Mouse (Mus musculus) left cerebral cortex, postnatal 14 days (tissue): ENCODE results near the gene Cdr2l. TPM values are rescaled to one million over a fixed set of nuclear protein-coding genes. Genes with fewer than 3 reads are reported as not detected.

ENCODE experiments used
- DNase-seq, 2 experiments: peaks; one replicate each; pipeline ENCODE4 v3.0.0; 2021 to 2022; ENCODE audit warnings: low spot score in 2 of 2, mixed read lengths in 1 of 2
- intact Hi-C: fragments of 180-260 bp; cut with DNase I; formaldehyde crosslinking; loops from one replicate; pipeline ENCODE4 v1.15.1; 2025
- long read RNA-seq, 2 experiments: library from polyadenylated mRNA; stranded (forward); transcript quantifications; one replicate each; pipeline ENCODE4 v2.0.0; 2021
- total RNA-seq, 2 experiments: library from RNA; stranded (reverse); gene quantifications; 2 replicates each; pipeline ENCODE4 v1.2.3; 2021

Cdr2l gene
- total RNA-seq, result 10 to 100 TPM; 15.4 to 17.0 TPM
- long read RNA-seq, experiment 1, transcript Cdr2l-201 (5 exons, 3,700 nt), result major isoform, 12 of 15 reads
- long read RNA-seq, experiment 1, partial matches to known transcripts, result 2 of 15 reads
- long read RNA-seq, experiment 1, other reads (novel, unspliced or antisense), result 1 of 15 reads
- long read RNA-seq, experiment 2, transcript Cdr2l-201 (5 exons, 3,700 nt), result major isoform, 12 of 20 reads
- long read RNA-seq, experiment 2, partial matches to known transcripts, result 0 of 20 reads
- long read RNA-seq, experiment 2, other reads (novel, unspliced or antisense), result 8 of 20 reads

- intact Hi-C loops, result no loop called here
- peak; percentile 86 to 87 for DNase-seq
Observed at GRCm38 (mm10) chr11:115381743-115382539, at the start of gene Cdr2l. Cdr2l (plus strand) TSS chr11:115381916.

GRCm38 (mm10) chr11:115334531-115334930, 47.2 kb upstream of the Cdr2l start, which contains the start of gene Otop3:
Otop3 (plus strand) TSS chr11:115334731.
- intact Hi-C loops, result no loop called here
- no peak for DNase-seq

DNA sequence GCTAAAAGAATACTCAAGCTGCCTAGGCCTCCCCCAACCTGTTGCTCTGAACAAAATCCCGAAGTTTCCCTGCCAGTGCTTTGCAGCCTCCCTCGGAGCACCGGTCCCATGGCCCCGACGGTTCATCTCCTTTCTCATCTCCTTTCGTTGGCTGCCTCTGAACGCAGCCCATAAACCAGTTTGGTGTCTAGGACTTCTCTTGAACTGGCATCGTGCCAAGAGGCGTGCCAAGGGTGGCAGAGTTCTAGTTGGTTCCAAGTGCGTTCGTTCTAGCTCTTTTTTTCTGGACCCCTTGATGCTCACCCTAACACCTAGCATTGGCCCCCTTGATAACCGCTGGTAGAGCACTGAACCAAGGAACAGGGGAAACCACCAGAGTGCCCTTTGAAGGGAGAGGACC, 46.5 kb upstream of the Cdr2l start:
- intact Hi-C loops, result no loop called here
- DNase-seq, result no peak

DNA sequence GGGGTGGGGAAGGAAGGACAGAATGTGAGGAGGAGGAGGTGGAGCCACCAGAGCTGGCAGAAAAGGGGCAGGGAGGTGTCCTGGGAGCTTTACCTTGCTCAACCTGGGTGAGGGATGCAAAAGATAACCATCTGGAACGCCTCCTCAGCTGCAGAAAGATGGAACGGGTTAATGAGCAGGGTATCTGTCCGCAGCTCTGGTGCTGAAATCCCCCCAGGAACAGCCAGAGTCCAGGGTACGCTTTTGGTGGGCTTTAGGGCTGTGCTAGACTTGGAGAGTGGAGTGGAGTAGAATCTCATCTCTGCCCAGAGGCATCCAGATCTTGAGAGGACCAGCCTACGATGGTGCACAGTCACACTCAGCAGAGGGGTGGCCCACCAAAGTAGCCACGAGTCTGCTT, 45.6 kb upstream of the Cdr2l start:
- no peak for DNase-seq
- intact Hi-C loops, result no loop called here

GRCm38 (mm10) chr11:115337350-115337749, 44.4 kb upstream of the Cdr2l start:
- no peak for DNase-seq
- intact Hi-C loops, result no loop called here

- intact Hi-C loops, result no loop called here
- no peak for DNase-seq
Observed at GRCm38 (mm10) chr11:115337826-115338225, 43.9 kb upstream of the Cdr2l start.

- DNase-seq, result no peak
- intact Hi-C loops, result no loop called here
Observed at GRCm38 (mm10) chr11:115341246-115341645, 40.5 kb upstream of the Cdr2l start.

GRCm38 (mm10) chr11:115341866-115342265, 39.9 kb upstream of the Cdr2l start:
- intact Hi-C loops, result no loop called here
- DNase-seq, result no peak

- intact Hi-C loops, result no loop called here
- DNase-seq, result peak; percentile 32 to 36
Observed at GRCm38 (mm10) chr11:115344967-115345366, 36.7 kb upstream of the Cdr2l start.

DNA sequence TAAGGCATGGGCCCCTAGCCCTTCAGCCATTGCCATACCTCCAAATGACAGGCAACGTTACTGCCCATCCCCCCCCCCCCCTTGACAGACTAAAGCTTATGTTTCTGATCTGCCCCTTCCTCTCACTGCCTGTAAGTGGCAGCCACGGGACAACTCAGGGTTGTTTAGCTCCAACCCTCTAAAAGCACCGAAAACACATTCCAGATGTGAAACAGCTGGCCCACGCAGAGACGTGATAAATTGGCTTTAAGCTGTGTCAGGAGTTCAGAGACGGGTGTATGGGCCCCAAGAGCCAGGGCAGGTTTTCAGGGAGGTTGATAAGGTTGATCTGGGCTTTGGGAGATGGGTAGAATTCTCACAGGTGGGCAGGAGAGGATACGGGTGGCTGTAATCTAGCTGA, 36.2 kb upstream of the Cdr2l start:
- intact Hi-C loops, result no loop called here
- DNase-seq, result no peak

DNA sequence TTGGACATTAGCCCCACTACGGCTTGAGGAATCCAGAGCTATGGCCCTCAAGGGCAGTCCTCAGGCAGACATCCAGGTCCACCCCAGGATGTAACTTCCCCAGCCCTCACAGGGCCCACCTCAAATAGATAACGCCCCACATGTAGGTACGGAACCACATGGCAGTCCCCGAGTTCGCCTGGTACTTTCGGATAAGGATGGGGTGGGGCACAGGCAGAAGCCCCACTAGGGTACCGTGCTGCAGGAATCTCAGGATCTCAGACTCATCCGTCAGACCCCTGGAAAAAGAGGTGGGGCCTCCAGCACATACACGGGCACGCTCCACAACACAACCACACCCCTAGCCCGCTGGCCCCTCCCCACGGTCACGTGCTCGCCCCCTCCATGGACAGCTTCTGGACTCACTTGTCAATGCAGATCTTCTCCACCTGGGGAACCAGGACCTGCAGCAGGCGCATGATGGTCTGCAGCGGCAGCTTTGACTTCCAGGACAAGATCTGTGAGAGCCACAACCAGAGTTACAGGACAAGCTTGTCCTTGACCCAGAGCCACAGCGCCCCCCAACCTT, 33.0 kb upstream of the Cdr2l start:
- DNase-seq, result no peak
- intact Hi-C loops, result no loop called here

DNA sequence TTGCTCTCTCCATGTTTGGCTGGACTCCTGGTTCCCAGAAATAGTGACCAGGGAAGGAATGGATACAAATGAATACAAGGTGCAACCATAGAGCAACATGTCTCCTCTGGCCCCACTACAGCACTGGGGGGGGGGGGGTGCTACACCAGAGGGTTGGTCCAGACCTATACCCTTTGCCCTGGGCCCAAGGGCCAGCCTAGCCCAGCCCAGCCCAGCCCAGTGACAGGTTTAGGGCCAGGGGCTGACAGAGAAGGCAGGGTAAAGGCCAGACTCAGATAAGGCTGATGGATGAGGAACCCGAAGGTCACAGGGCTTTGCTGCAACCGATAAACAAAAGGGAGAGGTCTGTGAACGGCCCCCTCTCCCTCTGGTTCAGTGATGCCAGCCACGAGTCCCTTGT, 31.7 kb upstream of the Cdr2l start:
- DNase-seq, result no peak
- intact Hi-C loops, result loop anchor here (5.0 kb wide), 1 partner anchor 148 kb away; no protein-coding TSS in a partner anchor

- intact Hi-C loops, result loop anchor here (5.0 kb wide), 1 partner anchor 151 kb away; no protein-coding TSS in a partner anchor
- no peak for DNase-seq
Observed at GRCm38 (mm10) chr11:115353375-115353774, 28.3 kb upstream of the Cdr2l start.

DNA sequence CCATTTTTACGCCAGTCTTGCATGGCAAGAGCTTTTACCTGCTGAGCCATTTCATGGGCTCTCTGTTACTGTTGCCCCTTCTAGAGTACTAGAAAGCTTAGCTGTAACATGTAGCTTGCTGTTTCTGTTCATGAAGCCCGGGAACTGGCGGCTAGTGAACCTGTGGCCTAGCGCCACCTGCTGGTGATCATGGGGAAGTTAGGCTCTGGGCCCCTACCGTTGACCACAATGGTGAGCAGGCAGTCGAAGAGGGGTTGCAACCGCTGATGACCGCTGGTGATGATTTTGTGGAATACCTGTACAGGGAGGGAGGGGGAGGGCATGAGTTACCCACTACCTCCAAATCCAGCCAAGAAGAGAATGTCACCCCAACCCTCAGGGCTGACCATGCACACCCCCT, 27.5 kb upstream of the Cdr2l start:
- peak; percentile 57 to 78 for DNase-seq
- intact Hi-C loops, result loop anchor here (1.0 to 5.0 kb wide), 2 partner anchors 32 to 152 kb away; partner anchors contain the start of gene Ush1g

- intact Hi-C loops, result loop anchor here (2.0 kb wide), 1 partner anchor 114 kb away; no protein-coding TSS in a partner anchor
- peak; percentile 73 to 76 for DNase-seq
Observed at GRCm38 (mm10) chr11:115358468-115358867, 23.2 kb upstream of the Cdr2l start.

GRCm38 (mm10) chr11:115359293-115359692, 22.4 kb upstream of the Cdr2l start:
- no peak for DNase-seq
- intact Hi-C loops, result loop anchor here (2.0 kb wide), 1 partner anchor 114 kb away; no protein-coding TSS in a partner anchor

DNA sequence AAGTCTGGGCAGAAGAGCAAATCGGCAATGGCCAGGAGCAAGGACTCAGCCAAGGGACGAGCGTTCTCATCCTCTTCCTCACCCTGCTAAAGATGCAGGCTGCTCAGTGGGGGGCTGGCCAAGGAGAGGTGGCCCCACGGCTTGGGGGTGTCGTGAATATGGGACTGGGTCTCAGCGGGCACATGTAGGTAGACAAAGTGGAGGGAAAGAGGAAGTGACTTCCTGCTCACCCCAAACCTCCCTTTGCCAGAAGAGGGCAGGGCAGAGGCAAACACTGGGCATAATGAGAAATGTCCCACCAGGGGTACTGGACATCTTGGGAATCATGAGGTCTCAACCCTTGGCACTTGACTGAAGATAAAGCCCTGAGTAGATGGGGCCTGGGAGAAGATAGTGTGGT, 22.0 kb upstream of the Cdr2l start:
- intact Hi-C loops, result loop anchor here (2.0 kb wide), 1 partner anchor 113 kb away; no protein-coding TSS in a partner anchor
- DNase-seq, result no peak

- no peak for DNase-seq
- intact Hi-C loops, result no loop called here
Observed at GRCm38 (mm10) chr11:115364136-115364535, 17.6 kb upstream of the Cdr2l start.

DNA sequence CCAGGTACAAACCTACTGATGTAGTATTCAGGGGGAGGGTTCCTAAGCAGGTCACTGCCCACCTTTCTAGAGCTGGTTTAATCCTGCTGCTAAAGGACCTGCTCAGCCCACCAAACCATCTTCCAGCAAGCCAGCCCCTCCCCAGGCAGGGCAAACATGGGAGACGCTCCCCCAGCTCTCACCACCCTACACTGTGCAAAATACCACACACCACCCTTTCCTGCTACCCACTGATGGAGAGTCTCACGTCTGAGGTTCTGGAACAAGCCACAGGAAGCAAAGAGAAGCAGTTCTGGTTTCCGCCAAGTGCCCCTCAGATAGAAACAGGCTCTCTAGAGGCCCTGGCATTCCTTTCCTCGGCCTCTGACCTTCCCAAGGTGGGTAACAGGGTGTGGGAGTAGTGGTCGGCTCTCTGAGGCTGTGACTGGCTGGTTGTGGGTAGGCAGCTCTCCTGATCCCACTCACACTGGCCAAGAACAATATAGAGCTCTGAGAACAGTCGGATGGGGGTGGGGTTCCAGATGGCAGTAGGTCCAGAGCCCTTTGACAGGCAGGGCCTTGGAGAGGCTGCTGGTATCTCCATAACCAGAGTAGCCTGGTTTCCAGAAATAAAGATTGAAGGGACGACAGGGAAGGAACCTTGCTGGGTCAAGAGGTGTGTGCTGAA, 15.5 kb upstream of the Cdr2l start:
- intact Hi-C loops, result loop anchor here (5.0 kb wide), 1 partner anchor 46 kb away; no protein-coding TSS in a partner anchor
- no peak for DNase-seq
